Mouse (Mus musculus): ENCODE results near the gene Zfp536.

- TF ChIP-seq POLR2A (IDR thresholded peaks at IDR 0.05; ENCODE audit: borderline replicate concordance, low read depth, low read length), result no peak
- TF ChIP-seq CTCF (IDR thresholded peaks at IDR 0.05; ENCODE audit: low read depth, low read length), result no peak
Measured at GRCm38 (mm10) chr7:37447523-37447922, 325.9 kb downstream of the Zfp536 start.

Measured in bone marrow macrophage, adult 2 months (primary cell).